Mouse (Mus musculus): Measurements from ENCODE around the gene Ndufc1. TPM values are rescaled to one million over a fixed set of nuclear protein-coding genes. Genes with fewer than 3 reads are reported as not detected.
"Not testable (repeated sequence)": the region's sequence is repeated elsewhere in the genome, so short reads cannot be mapped to it uniquely, and the experiment has no call there.

Gene Ndufc1
- total RNA-seq, 4 experiments from 2014 or later: 289 to 306 (median 295) TPM

DNA sequence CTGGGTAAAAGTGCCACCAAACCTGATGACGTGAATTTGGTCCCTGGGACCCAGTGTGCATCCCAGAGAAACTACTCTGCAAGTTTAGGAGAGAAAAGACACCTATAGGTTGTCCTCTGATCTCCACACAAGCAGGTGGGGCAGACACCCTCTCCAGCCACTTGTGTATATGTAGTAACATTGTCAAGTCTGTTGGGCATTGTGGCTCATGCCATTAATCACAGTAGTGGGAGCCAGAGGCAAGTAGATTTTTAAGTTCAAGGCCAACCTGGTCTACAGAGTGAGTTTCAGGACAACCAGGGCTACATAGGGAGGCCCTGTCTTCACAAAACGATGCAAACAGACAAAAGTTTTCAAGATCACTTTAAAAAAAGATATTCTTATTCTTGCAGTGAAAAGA lies 37.0 kb downstream of the Ndufc1 start:
- no peak for DNase-seq (ENCODE audit: low spot score in 2 of 2)

DNA sequence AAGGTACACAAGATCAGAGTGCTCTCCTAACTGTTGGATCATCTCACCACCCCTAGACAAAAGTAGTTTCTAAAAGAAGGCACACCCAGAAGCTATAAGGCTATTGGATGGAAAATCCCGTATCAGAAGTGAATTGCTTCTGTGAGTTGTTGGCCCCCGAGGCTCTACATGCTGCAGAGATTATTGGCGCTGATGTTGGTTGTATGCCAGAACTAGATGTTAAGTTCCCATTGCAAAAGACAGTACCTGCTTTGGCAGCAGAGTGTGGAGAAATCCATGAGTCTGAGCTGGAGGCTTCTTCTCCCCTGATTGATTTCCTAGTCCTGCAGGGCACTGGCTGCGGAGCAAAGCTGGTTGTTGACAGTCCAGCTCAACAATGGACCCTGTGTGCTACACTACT lies 40.8 kb downstream of the Ndufc1 start:
- DNase-seq (ENCODE audit: low spot score in 2 of 2): no peak

- no peak for DNase-seq (ENCODE audit: low spot score in 2 of 2)
Observed at GRCm38 (mm10) chr3:51366926-51367325, 41.9 kb downstream of the Ndufc1 start.

- no peak for DNase-seq (ENCODE audit: low spot score in 2 of 2)
Observed at GRCm38 (mm10) chr3:51365517-51365882, 43.3 kb downstream of the Ndufc1 start.

- peak; percentile 51 to 89 for DNase-seq (ENCODE audit: low spot score in 2 of 2)
Observed at GRCm38 (mm10) chr3:51364703-51365516, 43.9 kb downstream of the Ndufc1 start.

DNA sequence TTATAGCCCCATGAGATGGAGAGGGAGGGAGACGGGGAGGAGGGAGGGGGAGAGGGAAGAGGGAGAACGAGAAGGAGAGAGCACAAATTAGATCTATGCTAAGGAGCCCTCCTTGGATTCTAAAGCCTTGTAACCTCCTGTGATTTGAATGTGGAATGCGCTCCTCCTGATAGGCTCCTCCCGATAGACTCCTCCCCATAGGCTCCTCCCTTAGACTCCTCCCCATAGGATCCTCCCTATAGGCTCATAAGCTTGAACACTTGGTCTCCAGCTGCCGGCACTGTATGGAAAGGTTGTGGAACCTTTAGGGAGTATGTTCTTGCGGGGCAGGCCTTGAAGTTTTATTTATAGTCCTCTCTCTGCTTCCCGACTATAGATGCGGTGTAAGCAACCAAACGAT lies 47.7 kb downstream of the Ndufc1 start:
- DNase-seq (ENCODE audit: low spot score in 2 of 2): no peak

GRCm38 (mm10) chr3:51359558-51360307 lies 49.1 kb downstream of the Ndufc1 start:
- DNase-seq (ENCODE audit: low spot score in 2 of 2): no peak

- peak; percentile 19 to 55 for DNase-seq (ENCODE audit: low spot score in 2 of 2)
Observed at GRCm38 (mm10) chr3:51358660-51359557, 49.9 kb downstream of the Ndufc1 start.

DNA sequence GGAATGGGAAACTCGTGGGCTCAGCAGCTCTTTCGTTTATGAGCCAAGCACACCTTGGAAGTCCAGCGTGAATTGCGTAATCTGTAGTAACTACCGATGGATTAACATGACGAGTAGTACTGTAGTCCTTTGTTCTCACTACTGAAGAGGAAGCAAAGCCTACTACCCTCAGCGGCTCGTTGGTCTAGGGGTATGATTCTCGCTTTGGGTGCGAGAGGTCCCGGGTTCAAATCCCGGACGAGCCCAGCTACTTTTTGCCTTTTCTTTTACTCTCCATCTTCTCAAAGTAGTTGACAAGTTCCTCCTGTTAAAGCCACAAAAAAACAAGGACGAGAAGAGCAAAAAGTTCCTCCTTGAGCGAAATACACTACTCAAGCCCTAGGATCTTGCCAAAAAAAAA lies 50.6 kb downstream of the Ndufc1 start:
- peak; percentile 23 to 77 for DNase-seq (ENCODE audit: low spot score in 2 of 2)

- no peak for DNase-seq (ENCODE audit: low spot score in 2 of 2)
Observed at GRCm38 (mm10) chr3:51357624-51358023, 51.2 kb downstream of the Ndufc1 start.

DNA sequence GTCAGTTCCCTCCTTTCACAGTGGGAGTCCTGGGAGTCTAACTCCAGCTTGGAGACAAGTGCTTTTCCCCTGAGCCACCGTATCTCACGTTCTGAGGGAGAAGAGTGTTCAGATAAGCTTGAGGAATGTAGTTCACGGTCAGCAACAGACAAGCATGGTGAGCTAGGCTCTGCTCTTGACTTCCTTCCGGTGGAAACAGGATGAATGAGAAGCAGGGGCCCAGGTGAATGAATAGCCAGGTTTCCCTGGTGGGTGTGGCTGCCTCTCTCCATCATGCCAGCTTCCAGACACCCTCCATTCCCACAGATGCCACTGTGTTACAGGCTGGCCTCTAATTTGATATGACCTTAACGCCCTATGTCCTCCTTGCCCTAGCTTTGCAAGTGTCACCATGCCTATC lies 51.7 kb downstream of the Ndufc1 start:
- no peak for DNase-seq (ENCODE audit: low spot score in 2 of 2)

DNA sequence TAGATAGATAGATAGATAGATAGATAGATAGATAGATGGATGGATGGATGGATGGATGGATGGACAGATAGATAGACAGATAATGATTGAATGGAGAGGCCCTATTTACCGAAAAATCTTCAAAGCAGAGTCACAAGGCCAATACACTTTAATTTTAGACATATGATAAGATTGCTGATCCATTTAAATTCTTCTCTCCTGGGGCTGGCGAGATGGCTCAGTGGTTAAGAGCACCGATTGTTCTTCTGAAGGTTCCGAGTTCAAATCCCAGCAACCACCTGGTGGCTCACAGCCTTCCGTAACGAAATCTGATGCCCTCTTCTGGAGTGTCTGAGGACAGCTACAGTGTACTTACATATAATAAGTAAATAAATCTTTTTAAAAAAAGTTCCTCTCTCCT lies 53.8 kb downstream of the Ndufc1 start:
- DNase-seq (ENCODE audit: low spot score in 2 of 2): not testable (repeated sequence)

Other genes starting within 250 kb of the Ndufc1 start
- gene Noct, start 184.5 kb downstream of the Ndufc1 start, total RNA-seq (2022): 10 to 100 TPM; 43.4 to 46.2 (median 44.4) TPM
- gene Elf2, start 68.3 kb downstream of the Ndufc1 start, total RNA-seq (2022): 10 to 100 TPM; 57.8 to 67.7 (median 60.8) TPM
- under 1 TPM in 2 of 4 experiments, not detected in 2; 0.42 to 0.59 TPM for gene Mgarp, start 12.2 kb downstream of the Ndufc1 start, total RNA-seq (2022)
- gene Naa15, start 6.2 kb upstream of the Ndufc1 start, total RNA-seq (2022): 10 to 100 TPM; 40.1 to 54.8 (median 43.8) TPM
- gene Rab33b, start 74.9 kb upstream of the Ndufc1 start, total RNA-seq (2022): 10 to 100 TPM; 24.0 to 28.2 (median 25.3) TPM
- 100 to 1,000 TPM; 104 to 112 (median 108) TPM for gene Setd7, start 151.9 kb upstream of the Ndufc1 start, total RNA-seq (2022)

Measured in left cerebral cortex, adult 8-10 months (tissue).